8 mouse cellular contexts compared by ENCODE assay signal in the genomic region with DNA sequence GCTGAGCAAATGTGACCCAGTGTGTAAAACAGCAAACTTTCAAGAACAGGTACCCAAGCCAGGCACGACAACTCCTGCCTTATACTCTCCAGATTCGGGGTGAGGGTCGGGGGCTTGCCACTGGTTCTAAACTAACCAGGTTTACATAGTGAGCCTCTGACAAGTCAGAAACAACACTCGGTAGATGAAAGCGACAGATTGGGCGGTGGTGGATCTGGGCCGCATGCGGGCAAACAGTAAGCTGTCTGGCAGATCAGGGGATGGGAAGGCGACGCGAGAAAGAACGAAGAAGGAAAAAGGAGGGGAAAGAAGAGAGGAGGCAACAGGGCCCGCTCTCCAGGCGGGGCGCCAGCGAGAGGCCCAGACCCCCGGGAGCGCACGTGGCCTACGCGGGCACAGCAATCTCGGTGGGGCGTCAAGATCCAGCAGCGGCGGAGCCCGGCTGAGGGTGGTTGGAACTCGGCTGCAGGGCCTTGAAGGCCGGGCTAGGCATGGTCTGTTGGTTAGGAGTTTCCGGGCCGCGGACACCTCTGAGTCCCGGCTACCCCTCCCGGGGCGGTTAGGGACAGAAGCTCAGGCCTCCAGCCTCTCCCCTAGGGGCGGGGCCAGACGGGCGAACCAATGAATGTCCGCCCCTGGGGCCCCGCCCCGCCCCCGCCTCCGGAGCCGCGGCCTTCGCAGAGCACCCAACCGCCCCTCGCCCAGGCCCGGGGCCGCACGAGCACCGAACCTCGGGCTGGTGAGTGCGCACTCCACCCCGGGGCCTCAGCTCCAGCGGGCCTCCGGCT. TPM values are rescaled to one million over a fixed set of nuclear protein-coding genes. Genes with fewer than 3 reads are reported as not detected.
DNase-seq lines count a peak whose midpoint lies in the region; ATAC-seq and TF ChIP-seq lines count a peak whose summit lies in the region.

A gene (plus strand): TSS at position 405 of the 788 bp plus-strand sequence.

- peak within 1 kb of the TSS; percentile 95 for H3K9ac ChIP-seq in forebrain, postnatal 0 days
- H3K9ac ChIP-seq in lung, embryonic 16.5 days (ENCODE audit: low read length): peak within 1 kb of the TSS; percentile 97

- H3K27me3 ChIP-seq in G1E (ENCODE audit: insufficient read depth, low read length): no peaks in the 10 kb centered on the region
- H3K27me3 ChIP-seq in forebrain, postnatal 0 days (ENCODE audit: insufficient read depth, low read length): no peaks in the 10 kb centered on the region
- H3K27me3 ChIP-seq in lung, embryonic 16.5 days (ENCODE audit: control insufficient read depth, insufficient read depth, low read depth, low read length): no peaks in the 10 kb centered on the region

- ATAC-seq in G1E (ENCODE audit: extremely low read depth, insufficient number of reproducible peaks, low FRiP score, poor library complexity, severe bottlenecking): peak; percentile 78
- peak; percentile 95 for ATAC-seq in forebrain, postnatal 0 days
- ATAC-seq in lung, embryonic 16.5 days (ENCODE audit: low read depth): peak; percentile 98

- peak within 1 kb of the TSS; percentile 67 for H3K4me2 ChIP-seq in forebrain, postnatal 0 days (ENCODE audit: low read depth)
- peak within 1 kb of the TSS; percentile 84 for H3K4me2 ChIP-seq in lung, embryonic 16.5 days (ENCODE audit: low read depth, low read length)

- H3K4me3 ChIP-seq in G1E (ENCODE audit: low read depth, low read length): peak within 1 kb of the TSS; percentile 79
- H3K4me3 ChIP-seq in forebrain, postnatal 0 days (ENCODE audit: low read depth, low read length): peak within 1 kb of the TSS; percentile 98
- H3K4me3 ChIP-seq in lung, embryonic 16.5 days (ENCODE audit: low read length): peak within 1 kb of the TSS; percentile 94

- peaks cover 40% of the 10 kb centered on the region for H3K36me3 ChIP-seq in G1E (replicated peaks)
- 0 out of 2 replicates have a peak, but pooled peaks cover 13% of the 10 kb centered on the region for H3K36me3 ChIP-seq in forebrain, postnatal 0 days (ENCODE audit: insufficient read depth)
- H3K36me3 ChIP-seq in lung, embryonic 16.5 days (ENCODE audit: control insufficient read depth, insufficient read depth, low read length): peaks cover 5% of the 10 kb centered on the region; the same call in 1 of the 2 replicates

- peaks cover 41% of the 10 kb centered on the region for H3K4me1 ChIP-seq in G1E (ENCODE audit: insufficient read depth, low read depth, low read length)
- peaks cover 10% of the 10 kb centered on the region for H3K4me1 ChIP-seq in forebrain, postnatal 0 days (ENCODE audit: insufficient read depth)
- peaks cover 19% of the 10 kb centered on the region for H3K4me1 ChIP-seq in lung, embryonic 16.5 days (replicated peaks; ENCODE audit: control insufficient read depth, insufficient read depth, low read length)

- DNase-seq in G1E (ENCODE audit: low spot score): peak; percentile 98
- DNase-seq in cerebellum, adult 18-20 months: peak; percentile 97 to 98
- DNase-seq in forebrain, postnatal 0 days: peak; percentile 94
- peak; percentile 95 for DNase-seq in heart, postnatal 4 days
- peak; percentile 76 for DNase-seq in layer of hippocampus, adult 9-10 months (ENCODE audit: low spot score)
- DNase-seq in ovary, postnatal 10 days (ENCODE audit: low spot score): peak; percentile 84
- peak; percentile 85 to 92 for DNase-seq in thymus, postnatal 10 days (ENCODE audit: low spot score in 2 of 2)

- no peaks in the 10 kb centered on the region for H3K9me3 ChIP-seq in G1E (replicated peaks)
- no peaks in the 10 kb centered on the region for H3K9me3 ChIP-seq in forebrain, postnatal 0 days (ENCODE audit: low read length)
- H3K9me3 ChIP-seq in lung, embryonic 16.5 days (ENCODE audit: control insufficient read depth, low read length): 0 out of 2 replicates have a peak, but pooled peaks cover 2% of the 10 kb centered on the region

- peak within 1 kb of the TSS; percentile 89 for H3K27ac ChIP-seq in forebrain, postnatal 0 days (ENCODE audit: low read depth, low read length)
- H3K27ac ChIP-seq in lung, embryonic 16.5 days (ENCODE audit: low read length): peak within 1 kb of the TSS; percentile 95

- TF ChIP-seq CTCF in G1E (IDR thresholded peaks at IDR 0.05; ENCODE audit: low read depth, low read length): no peak
- peak; percentile 45; the same call in 1 of the 2 replicates for TF ChIP-seq CTCF in forebrain, postnatal 0 days (IDR thresholded peaks at IDR 0.05; ENCODE audit: low read depth)

- WGBS in forebrain, postnatal 0 days: under 1% methylated on average over 54 of the region's 56 CpGs
- under 1% methylated on average over 47 of the region's 56 CpGs for WGBS in lung, embryonic 16.5 days

RNA-seq across cellular contexts. Expression of the gene that starts here (rescaled TPM):
- total RNA-seq in G1E (2014; fragmentation: Nextera tagmentation): 3.1 and 5.8 TPM in 2 replicates
- total RNA-seq in G1E (2017): 11.9 and 16.5 TPM in 2 replicates
- 42.6 and 60.5 TPM in 2 replicates for polyA plus RNA-seq in G1E (2012)
- 65.2 and 65.7 TPM in 2 replicates for total RNA-seq in forebrain, postnatal 0 days (2014; rRNA removed)
- 75.1 and 75.9 TPM in 2 replicates for polyA plus RNA-seq in forebrain, postnatal 0 days (2015; fragmentation: Nextera tagmentation; extraction: Ambion mirVana)
- 10 to 100 TPM; 11.6 to 14.2 TPM for total RNA-seq in heart, postnatal 4 days (2021)
- 36.9 and 48.7 TPM in 2 replicates for polyA plus RNA-seq in lung, embryonic 16.5 days (2015; fragmentation: Nextera tagmentation; extraction: Ambion mirVana)

Comparison
In these comparisons a context has a peak if more than half of its experiments do, and no peak if none do; other contexts are left out.
1. Peak in every context shown above with its lines: DNase-seq, ATAC-seq, H3K4me3 ChIP-seq and H3K27ac ChIP-seq.